Mouse (Mus musculus) cerebellum, adult 2 months (tissue): ENCODE measurements at regions not wholly inside any gene's neighbourhood (a gene's known extent, or its start where the extent isn't known, plus 50 kb on each side); places are given as distances from the start of the nearest gene placed in this dataset.

ENCODE experiments used
- CTCF ChIP-seq: fragments of 200-500 bp; IDR thresholded peaks from 2 replicates; pipeline ENCODE4 v1.5.1; 2011; ENCODE audit warnings: low read depth, mild to moderate bottlenecking, control low read depth, low read length, moderate library complexity, borderline replicate concordance; ENCODE audit not compliant: insufficient read depth
- POLR2A ChIP-seq: fragments of 200-500 bp; IDR thresholded peaks from 2 replicates; pipeline ENCODE4 v1.6.1; 2011; ENCODE audit warnings: low read length, control low read depth, borderline replicate concordance; ENCODE audit not compliant: insufficient read depth

DNA sequence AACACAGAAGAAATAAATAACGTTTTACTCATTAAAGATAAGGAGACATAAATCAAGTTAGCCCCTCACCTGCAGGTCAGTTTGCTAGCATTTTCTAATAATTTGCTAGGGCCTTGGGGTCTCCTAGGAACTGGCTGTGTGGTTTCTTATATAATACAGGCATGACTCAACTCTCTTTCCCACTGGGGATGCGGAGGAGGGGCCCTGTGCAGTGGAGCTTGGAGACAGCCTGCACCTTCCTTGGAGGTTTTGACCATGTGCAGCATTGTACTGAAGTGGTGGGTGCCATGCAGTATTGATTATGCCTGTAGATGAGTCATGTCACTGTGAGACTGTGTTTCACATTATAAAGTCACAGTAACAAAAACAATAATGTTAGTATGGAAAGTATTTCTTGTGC is 61.6 kb upstream of the Sesn3 start:
- no peak for TF ChIP-seq CTCF
- TF ChIP-seq POLR2A: no peak
